Mouse (Mus musculus): ENCODE results near the gene Nlrx1. TPM values are rescaled to one million over a fixed set of nuclear protein-coding genes. Genes with fewer than 3 reads are reported as not detected.
A peak's percentile ranks its signal among the peaks of the same experiment; 100 is the strongest.

Nlrx1 gene
- polyA plus RNA-seq, 1 experiment from 2014 or later, result 3.2 TPM

- DNase-seq (ENCODE audit: low spot score) (no peak), ATAC-seq (replicated peaks; ENCODE audit: low FRiP score) (no peak)
- Histone ChIP-seq H3K9ac (ENCODE audit: low read length) (peak overlapping the region; percentile 80), H3K36me3 (ENCODE audit: control insufficient read depth, insufficient read depth, low read length) (no peaks in the 10 kb centered on the region), H3K27ac (ENCODE audit: low read depth, low read length) (no peak overlapping the region), H3K27me3 (ENCODE audit: control insufficient read depth, insufficient read depth, low read length) (no peaks in the 10 kb centered on the region), H3K4me2 (ENCODE audit: low read depth, low read length, severe bottlenecking) (peak overlapping the region; percentile 97), H3K9me3 (ENCODE audit: control insufficient read depth, low read length) (no peaks in the 10 kb centered on the region; the same call in 1 of the 2 replicates), H3K4me3 (ENCODE audit: low read depth, low read length) (peak overlapping the region; percentile 72), H3K4me1 (replicated peaks; ENCODE audit: control insufficient read depth, insufficient read depth, low read length) (peaks cover 12% of the 10 kb centered on the region)
- WGBS, result 6% methylated on average over 11 of the region's 11 CpGs
Measured at GRCm38 (mm10) chr9:44287003-44287400, 18.6 kb upstream of the Nlrx1 start.

GRCm38 (mm10) chr9:44286256-44286850 is 18.0 kb upstream of the Nlrx1 start:
- Histone ChIP-seq H3K27me3 (ENCODE audit: control insufficient read depth, insufficient read depth, low read length) (no peaks in the 10 kb centered on the region), H3K9me3 (ENCODE audit: control insufficient read depth, low read length) (no peaks in the 10 kb centered on the region; the same call in 1 of the 2 replicates), H3K4me1 (replicated peaks; ENCODE audit: control insufficient read depth, insufficient read depth, low read length) (peaks cover 12% of the 10 kb centered on the region), H3K4me2 (ENCODE audit: low read depth, low read length, severe bottlenecking) (no peak overlapping the region; the same call in 1 of the 2 replicates), H3K36me3 (ENCODE audit: control insufficient read depth, insufficient read depth, low read length) (no peaks in the 10 kb centered on the region), H3K9ac (ENCODE audit: low read length) (no peak overlapping the region), H3K4me3 (ENCODE audit: low read depth, low read length) (no peak overlapping the region), H3K27ac (ENCODE audit: low read depth, low read length) (no peak overlapping the region)
- ATAC-seq (replicated peaks; ENCODE audit: low FRiP score) (no peak), DNase-seq (ENCODE audit: low spot score) (no peak)
- WGBS, result 9% methylated on average over 6 of the region's 6 CpGs

- DNase-seq (ENCODE audit: low spot score) (no peak), ATAC-seq (replicated peaks; ENCODE audit: low FRiP score) (no peak)
- no peak overlapping the region for H3K9ac ChIP-seq (ENCODE audit: low read length)
Measured at GRCm38 (mm10) chr9:44283183-44283582, 14.8 kb upstream of the Nlrx1 start.

GRCm38 (mm10) chr9:44269973-44270372 is 1.6 kb upstream of the Nlrx1 start:
- no peak overlapping the region for H3K27ac ChIP-seq (ENCODE audit: low read depth, low read length)
- ATAC-seq (replicated peaks; ENCODE audit: low FRiP score) (no peak), DNase-seq (ENCODE audit: low spot score) (no peak)
- no peak overlapping the region for H3K9ac ChIP-seq (ENCODE audit: low read length)
- H3K4me3 ChIP-seq (ENCODE audit: low read depth, low read length), result no peak overlapping the region
- no peaks in the 10 kb centered on the region; the same call in 1 of the 2 replicates for H3K4me1 ChIP-seq (replicated peaks; ENCODE audit: control insufficient read depth, insufficient read depth, low read length)
- 85% methylated on average over 4 of the region's 4 CpGs for WGBS
- no peak overlapping the region for H3K4me2 ChIP-seq (ENCODE audit: low read depth, low read length, severe bottlenecking)
- no peaks in the 10 kb centered on the region for H3K27me3 ChIP-seq (ENCODE audit: control insufficient read depth, insufficient read depth, low read length)
- H3K36me3 ChIP-seq (ENCODE audit: control insufficient read depth, insufficient read depth, low read length), result no peaks in the 10 kb centered on the region
- H3K9me3 ChIP-seq (ENCODE audit: control insufficient read depth, low read length), result no peaks in the 10 kb centered on the region

More at GRCm38 (mm10) chr9:44283183-44283582, 14.8 kb upstream of the Nlrx1 start:
- H3K36me3 ChIP-seq (ENCODE audit: control insufficient read depth, insufficient read depth, low read length), result no peaks in the 10 kb centered on the region
- 82% methylated on average over 5 of the region's 5 CpGs for WGBS
- no peak overlapping the region for H3K4me2 ChIP-seq (ENCODE audit: low read depth, low read length, severe bottlenecking)
- H3K4me3 ChIP-seq (ENCODE audit: low read depth, low read length), result no peak overlapping the region
- H3K9me3 ChIP-seq (ENCODE audit: control insufficient read depth, low read length), result no peaks in the 10 kb centered on the region
- no peak overlapping the region for H3K27ac ChIP-seq (ENCODE audit: low read depth, low read length)
- H3K27me3 ChIP-seq (ENCODE audit: control insufficient read depth, insufficient read depth, low read length), result no peaks in the 10 kb centered on the region
- H3K4me1 ChIP-seq (replicated peaks; ENCODE audit: control insufficient read depth, insufficient read depth, low read length), result peaks cover 5% of the 10 kb centered on the region

- H3K4me1 ChIP-seq (replicated peaks; ENCODE audit: control insufficient read depth, insufficient read depth, low read length), result no peaks in the 10 kb centered on the region; the same call in 1 of the 2 replicates
- no peak for ATAC-seq (replicated peaks; ENCODE audit: low FRiP score)
- no peaks in the 10 kb centered on the region for H3K36me3 ChIP-seq (ENCODE audit: control insufficient read depth, insufficient read depth, low read length)
- no peaks in the 10 kb centered on the region for H3K9me3 ChIP-seq (ENCODE audit: control insufficient read depth, low read length)
- no peak overlapping the region for H3K27ac ChIP-seq (ENCODE audit: low read depth, low read length)
- no peak for DNase-seq (ENCODE audit: low spot score)
- H3K9ac ChIP-seq (ENCODE audit: low read length), result no peak overlapping the region
- H3K4me2 ChIP-seq (ENCODE audit: low read depth, low read length, severe bottlenecking), result no peak overlapping the region
- 81% methylated on average over 3 of the region's 3 CpGs for WGBS
- no peaks in the 10 kb centered on the region for H3K27me3 ChIP-seq (ENCODE audit: control insufficient read depth, insufficient read depth, low read length)
- H3K4me3 ChIP-seq (ENCODE audit: low read depth, low read length), result no peak overlapping the region
Measured at GRCm38 (mm10) chr9:44269077-44269476, 678 bp upstream of the Nlrx1 start.

- H3K4me3 ChIP-seq (ENCODE audit: low read depth, low read length), result peak overlapping the region; percentile 39
- no peaks in the 10 kb centered on the region for H3K36me3 ChIP-seq (ENCODE audit: control insufficient read depth, insufficient read depth, low read length)
- 0 out of 2 replicates have a peak overlapping the region, but pooled peaks have one; percentile 27 for H3K27ac ChIP-seq (ENCODE audit: low read depth, low read length)
- no peaks in the 10 kb centered on the region for H3K27me3 ChIP-seq (ENCODE audit: control insufficient read depth, insufficient read depth, low read length)
- DNase-seq (ENCODE audit: low spot score), result peak; percentile 88
- peak overlapping the region; percentile 71 for H3K4me2 ChIP-seq (ENCODE audit: low read depth, low read length, severe bottlenecking)
- ATAC-seq (replicated peaks; ENCODE audit: low FRiP score), result peak; percentile 84
- no peaks in the 10 kb centered on the region for H3K9me3 ChIP-seq (ENCODE audit: control insufficient read depth, low read length)
- H3K4me1 ChIP-seq (replicated peaks; ENCODE audit: control insufficient read depth, insufficient read depth, low read length), result no peaks in the 10 kb centered on the region; the same call in 1 of the 2 replicates
- H3K9ac ChIP-seq (ENCODE audit: low read length), result peak overlapping the region; percentile 78
- 6% methylated on average over 28 of the region's 28 CpGs for WGBS
Measured at GRCm38 (mm10) chr9:44268027-44268360, 405 bp downstream of the Nlrx1 start.

GRCm38 (mm10) chr9:44267319-44268026 is 926 bp downstream of the Nlrx1 start:
- Histone ChIP-seq H3K4me1 (replicated peaks; ENCODE audit: control insufficient read depth, insufficient read depth, low read length) (no peaks in the 10 kb centered on the region; the same call in 1 of the 2 replicates), H3K4me2 (ENCODE audit: low read depth, low read length, severe bottlenecking) (peak overlapping the region; percentile 71), H3K36me3 (ENCODE audit: control insufficient read depth, insufficient read depth, low read length) (no peaks in the 10 kb centered on the region), H3K9me3 (ENCODE audit: control insufficient read depth, low read length) (no peaks in the 10 kb centered on the region), H3K27ac (ENCODE audit: low read depth, low read length) (0 out of 2 replicates have a peak overlapping the region, but pooled peaks have one; percentile 27), H3K4me3 (ENCODE audit: low read depth, low read length) (peak overlapping the region; percentile 39), H3K27me3 (ENCODE audit: control insufficient read depth, insufficient read depth, low read length) (no peaks in the 10 kb centered on the region), H3K9ac (ENCODE audit: low read length) (peak overlapping the region; percentile 78)
- DNase-seq (ENCODE audit: low spot score), result no peak
- peak; percentile 30 for ATAC-seq (replicated peaks; ENCODE audit: low FRiP score)
- WGBS, result 9% methylated on average over 23 of the region's 23 CpGs

GRCm38 (mm10) chr9:44266478-44267226 is 1.7 kb downstream of the Nlrx1 start:
- no peaks in the 10 kb centered on the region; the same call in 1 of the 2 replicates for H3K4me1 ChIP-seq (replicated peaks; ENCODE audit: control insufficient read depth, insufficient read depth, low read length)
- H3K27me3 ChIP-seq (ENCODE audit: control insufficient read depth, insufficient read depth, low read length), result no peaks in the 10 kb centered on the region
- no peaks in the 10 kb centered on the region for H3K36me3 ChIP-seq (ENCODE audit: control insufficient read depth, insufficient read depth, low read length)
- no peak overlapping the region for H3K4me3 ChIP-seq (ENCODE audit: low read depth, low read length)
- no peak overlapping the region for H3K27ac ChIP-seq (ENCODE audit: low read depth, low read length)
- DNase-seq (ENCODE audit: low spot score), result no peak
- H3K4me2 ChIP-seq (ENCODE audit: low read depth, low read length, severe bottlenecking), result no peak overlapping the region
- H3K9ac ChIP-seq (ENCODE audit: low read length), result no peak overlapping the region; the same call in 1 of the 2 replicates
- 71% methylated on average over 8 of the region's 8 CpGs for WGBS
- no peak for ATAC-seq (replicated peaks; ENCODE audit: low FRiP score)
- no peaks in the 10 kb centered on the region for H3K9me3 ChIP-seq (ENCODE audit: control insufficient read depth, low read length)

All from forebrain, embryonic 11.5 days (tissue).